Mouse (Mus musculus) spleen, embryonic (tissue): ENCODE results near the gene Phf3.

Source experiments
- CTCF ChIA-PET: fragments of 350-600 bp; sonication (Branson Sonifier 250); formaldehyde crosslinking; loops from one replicate; lab custom pipeline; 2022; lab: Charles Lee

The Phf3 gene

GRCm38 (mm10) chr1:30832778-30833177 lies 40.9 kb downstream of the Phf3 start:
- CTCF ChIA-PET = no interaction called here

GRCm38 (mm10) chr1:30819414-30819813 lies 54.3 kb downstream of the Phf3 start:
- CTCF ChIA-PET = no interaction called here

- CTCF ChIA-PET = no interaction called here
Observed at GRCm38 (mm10) chr1:30815609-30816008, 58.1 kb downstream of the Phf3 start.

- CTCF ChIA-PET = no interaction called here
Observed at GRCm38 (mm10) chr1:30814987-30815386, 58.7 kb downstream of the Phf3 start.

GRCm38 (mm10) chr1:30808101-30808699 lies 65.5 kb downstream of the Phf3 start:
- CTCF ChIA-PET = interaction anchor here (0.9 kb wide), 1 partner anchor 30 kb away, joined by 4 read pairs; no protein-coding TSS in a partner anchor

- CTCF ChIA-PET = no interaction called here
Observed at GRCm38 (mm10) chr1:30805688-30806285, 67.9 kb downstream of the Phf3 start.

- CTCF ChIA-PET = no interaction called here
Observed at GRCm38 (mm10) chr1:30804919-30805318, 68.8 kb downstream of the Phf3 start.

- CTCF ChIA-PET = no interaction called here
Observed at GRCm38 (mm10) chr1:30801911-30802310, 71.8 kb downstream of the Phf3 start.

- CTCF ChIA-PET = no interaction called here
Observed at GRCm38 (mm10) chr1:30799277-30799834, 74.4 kb downstream of the Phf3 start.

- CTCF ChIA-PET = interaction anchor here (0.6 kb wide), 1 partner anchor 19 kb away, joined by 3 read pairs; no protein-coding TSS in a partner anchor
Observed at GRCm38 (mm10) chr1:30794606-30795005, 79.1 kb downstream of the Phf3 start.

- CTCF ChIA-PET = interaction anchor here (0.6 kb wide), 2 partner anchors 49 to 77 kb away, joined by 3 to 7 read pairs; no protein-coding TSS in a partner anchor
Observed at GRCm38 (mm10) chr1:30793357-30793883, 80.3 kb downstream of the Phf3 start.

- CTCF ChIA-PET = interaction anchor here (0.6 kb wide), 2 partner anchors 50 to 77 kb away, joined by 3 to 7 read pairs; no protein-coding TSS in a partner anchor
Observed at GRCm38 (mm10) chr1:30792935-30793334, 80.8 kb downstream of the Phf3 start.

- CTCF ChIA-PET = interaction anchor here (0.5 kb wide), 1 partner anchor 92 kb away, joined by 3 read pairs; no protein-coding TSS in a partner anchor
Observed at GRCm38 (mm10) chr1:30790220-30790619, 83.5 kb downstream of the Phf3 start.

GRCm38 (mm10) chr1:30789689-30790088 lies 84.0 kb downstream of the Phf3 start:
- CTCF ChIA-PET = no interaction called here

GRCm38 (mm10) chr1:30789001-30789400 lies 84.7 kb downstream of the Phf3 start:
- CTCF ChIA-PET = no interaction called here

GRCm38 (mm10) chr1:30786583-30786982 lies 87.1 kb downstream of the Phf3 start:
- CTCF ChIA-PET = no interaction called here

GRCm38 (mm10) chr1:30783741-30784140 lies 90.0 kb downstream of the Phf3 start:
- CTCF ChIA-PET = no interaction called here

GRCm38 (mm10) chr1:30780293-30780692 lies 93.4 kb downstream of the Phf3 start:
- CTCF ChIA-PET = no interaction called here

- CTCF ChIA-PET = no interaction called here
Observed at GRCm38 (mm10) chr1:30779562-30779961, 94.2 kb downstream of the Phf3 start.

GRCm38 (mm10) chr1:30778374-30779005 lies 95.2 kb downstream of the Phf3 start:
- CTCF ChIA-PET = interaction anchor here (0.7 to 1.3 kb wide), 2 partner anchors 29 to 973 kb away, joined by 4 to 5 read pairs; no protein-coding TSS in a partner anchor

- CTCF ChIA-PET = no interaction called here
Observed at GRCm38 (mm10) chr1:30776196-30776595, 97.5 kb downstream of the Phf3 start.

GRCm38 (mm10) chr1:30773662-30774061 lies 100.1 kb downstream of the Phf3 start:
- CTCF ChIA-PET = no interaction called here
